Mouse (Mus musculus) CD4-positive naive resting alpha-beta T cell, adult 76 days (primary cell): ENCODE data around the gene Rlbp1. TPM values are rescaled to one million over a fixed set of nuclear protein-coding genes. Genes with fewer than 3 reads are reported as not detected.

Source experiments
- total RNA-seq: library from RNA; stranded (reverse); gene quantifications from one replicate; pipeline ENCODE4 v1.2.4, GENCODE M21; 2023

Rlbp1 gene
- total RNA-seq: not detected

GRCm38 (mm10) chr7:79386422-79387133, at the start of gene Rlbp1:
Gene Rlbp1, minus strand, starts transcription at chr7:79387048.

DNA sequence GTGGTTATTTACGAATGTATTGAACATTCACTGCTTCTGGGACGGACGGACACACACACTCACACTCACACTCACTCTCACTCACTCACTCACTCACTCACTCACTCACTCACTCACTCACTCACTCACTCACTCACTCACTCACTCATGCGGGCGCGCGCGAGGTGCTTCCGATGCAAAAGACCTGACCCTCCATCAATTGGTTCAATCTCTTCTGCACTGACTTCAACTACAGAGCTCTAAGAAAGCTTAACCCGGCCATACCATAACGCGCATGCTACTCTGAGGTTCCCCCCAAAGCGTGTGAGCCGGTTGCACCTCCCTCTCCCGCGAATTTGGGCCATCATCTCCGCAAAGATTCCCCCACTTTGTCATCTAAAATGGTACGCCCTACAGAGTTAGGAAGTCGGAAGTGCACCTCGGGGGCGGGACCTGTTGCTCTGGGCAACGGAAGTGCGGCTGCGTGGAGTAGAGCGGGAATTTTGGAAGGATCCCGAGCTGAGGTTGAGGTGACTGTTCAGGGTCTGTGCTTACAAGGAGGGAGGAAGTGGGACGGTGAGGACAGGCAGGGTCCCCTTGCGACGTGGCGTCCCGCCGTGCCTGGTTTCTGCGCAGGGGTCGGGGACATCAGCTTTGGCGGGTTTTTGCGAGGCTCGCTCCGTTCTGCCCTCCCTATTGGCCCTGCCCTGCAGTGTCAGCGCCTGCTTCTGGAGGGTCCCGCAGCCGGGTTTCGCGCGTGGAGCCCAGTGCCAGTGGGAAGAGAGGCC, 5.2 kb upstream of the Rlbp1 start, which contains the start of gene Fanci:
TSS of gene Fanci (plus strand) at position 47 of the 767 bp plus-strand sequence.

Other genes starting within 250 kb of the Rlbp1 start
- gene Mfge8, start 238.0 kb downstream of the Rlbp1 start, total RNA-seq: 31.6 TPM
- gene Abhd2, start 113.8 kb downstream of the Rlbp1 start, total RNA-seq: 116 TPM
- gene Fanci, start 4.9 kb upstream of the Rlbp1 start, total RNA-seq: 12.2 TPM
- 289 TPM for gene Polg, start 79.3 kb upstream of the Rlbp1 start, total RNA-seq
- gene Rhcg, start 230.6 kb upstream of the Rlbp1 start, total RNA-seq: not detected